Mouse (Mus musculus) T-helper 2 cell (primary cell): ENCODE results near the gene Ankrd33.
"Not testable (repeated sequence)": the region's sequence is repeated elsewhere in the genome, so short reads cannot be mapped to it uniquely, and the experiment has no call there.

Experiments
- in situ Hi-C: fragments of 300-600 bp; cut with MboI, MseI; formaldehyde crosslinking; loops from one replicate; pipeline ENCODE4 v1.15.1; 2025; ENCODE audit warnings: high pct_unique_total_duplicates

Ankrd33 gene

DNA sequence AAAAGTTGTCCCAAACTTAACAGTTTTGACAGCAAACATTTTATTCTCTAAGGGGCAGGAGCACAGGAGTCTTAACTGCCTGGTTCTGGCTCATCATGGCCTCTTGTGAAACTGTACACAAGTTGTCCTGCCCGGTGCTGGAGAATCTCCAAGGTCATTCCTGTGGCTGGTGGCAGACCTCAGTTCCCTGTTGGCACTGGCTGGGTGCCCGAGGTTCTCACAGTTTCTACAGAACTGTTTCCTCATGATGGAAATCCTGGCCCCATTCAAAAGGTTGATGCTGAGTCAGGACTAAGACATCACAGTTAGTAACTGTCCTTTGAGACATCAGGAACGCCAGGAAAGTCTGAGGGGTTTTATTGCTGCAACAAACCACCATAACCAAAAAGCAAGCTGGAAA lies 28.6 kb upstream of the Ankrd33 start:
- in situ Hi-C loops = no loop called here

DNA sequence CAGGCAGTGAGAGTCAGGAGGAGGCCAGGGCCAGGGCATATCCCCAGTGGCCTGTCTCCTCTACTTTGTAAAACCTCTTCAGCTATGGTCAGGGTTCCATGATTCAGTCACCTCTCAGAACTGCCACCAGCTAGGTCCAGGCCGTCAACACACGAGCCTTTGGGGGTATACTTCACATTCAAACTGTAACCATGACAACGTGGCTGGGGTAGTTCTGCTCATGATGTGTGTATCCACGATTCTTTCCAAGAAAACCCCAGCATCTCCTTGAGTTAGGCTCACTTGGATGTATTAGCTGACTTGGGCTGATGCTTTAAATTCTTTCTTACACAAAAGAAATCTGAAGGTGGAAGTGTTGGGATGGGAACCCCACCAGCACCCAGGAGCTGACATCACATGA lies 27.3 kb upstream of the Ankrd33 start:
- in situ Hi-C loops = no loop called here

GRCm38 (mm10) chr15:101091551-101091950 lies 24.0 kb upstream of the Ankrd33 start:
- in situ Hi-C loops = no loop called here

GRCm38 (mm10) chr15:101092121-101092828 lies 23.3 kb upstream of the Ankrd33 start:
- in situ Hi-C loops = no loop called here

GRCm38 (mm10) chr15:101092829-101093648 lies 22.5 kb upstream of the Ankrd33 start:
- in situ Hi-C loops = no loop called here

DNA sequence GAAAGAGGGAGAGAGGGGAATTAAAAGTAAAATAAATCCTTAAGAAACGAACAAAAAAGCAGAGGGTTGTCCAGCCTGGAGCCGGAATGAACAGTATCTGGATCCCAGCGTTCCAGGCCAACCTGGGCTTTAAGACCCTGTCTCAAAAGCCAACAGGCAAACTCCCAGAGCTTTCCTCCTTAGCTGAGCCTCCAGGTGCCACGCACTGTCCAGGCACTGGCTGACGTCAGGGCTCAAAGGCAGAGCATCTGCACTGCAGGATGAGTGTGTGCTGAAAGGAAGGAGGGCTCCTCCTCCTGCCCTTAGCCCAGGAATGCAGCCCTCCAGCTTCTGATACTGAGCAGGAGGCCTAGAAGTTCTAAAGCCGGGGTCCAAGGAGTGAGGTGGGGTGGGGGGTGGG lies 21.6 kb upstream of the Ankrd33 start:
- in situ Hi-C loops = no loop called here

GRCm38 (mm10) chr15:101094979-101095378 lies 20.6 kb upstream of the Ankrd33 start:
- in situ Hi-C loops = no loop called here

DNA sequence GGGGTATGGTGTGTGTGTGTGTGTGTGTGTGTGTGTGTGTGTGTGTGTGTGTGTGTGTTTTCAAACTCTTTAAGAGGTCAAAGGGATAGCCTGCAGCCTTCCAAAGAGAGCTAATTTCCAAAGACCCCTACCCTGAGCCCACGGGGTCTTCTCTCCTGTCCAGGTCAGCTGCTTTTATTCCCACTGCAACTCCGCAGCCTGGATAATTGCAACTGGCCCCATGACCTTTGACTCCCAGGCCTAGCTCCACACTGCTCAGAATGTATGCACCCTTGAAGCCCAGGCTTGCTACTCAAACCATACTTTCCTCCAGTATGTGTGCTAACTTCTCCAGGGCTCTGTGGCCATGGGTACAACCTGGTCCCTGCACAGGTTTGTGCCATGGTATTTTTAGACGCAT lies 20.2 kb upstream of the Ankrd33 start:
- in situ Hi-C loops = no loop called here

DNA sequence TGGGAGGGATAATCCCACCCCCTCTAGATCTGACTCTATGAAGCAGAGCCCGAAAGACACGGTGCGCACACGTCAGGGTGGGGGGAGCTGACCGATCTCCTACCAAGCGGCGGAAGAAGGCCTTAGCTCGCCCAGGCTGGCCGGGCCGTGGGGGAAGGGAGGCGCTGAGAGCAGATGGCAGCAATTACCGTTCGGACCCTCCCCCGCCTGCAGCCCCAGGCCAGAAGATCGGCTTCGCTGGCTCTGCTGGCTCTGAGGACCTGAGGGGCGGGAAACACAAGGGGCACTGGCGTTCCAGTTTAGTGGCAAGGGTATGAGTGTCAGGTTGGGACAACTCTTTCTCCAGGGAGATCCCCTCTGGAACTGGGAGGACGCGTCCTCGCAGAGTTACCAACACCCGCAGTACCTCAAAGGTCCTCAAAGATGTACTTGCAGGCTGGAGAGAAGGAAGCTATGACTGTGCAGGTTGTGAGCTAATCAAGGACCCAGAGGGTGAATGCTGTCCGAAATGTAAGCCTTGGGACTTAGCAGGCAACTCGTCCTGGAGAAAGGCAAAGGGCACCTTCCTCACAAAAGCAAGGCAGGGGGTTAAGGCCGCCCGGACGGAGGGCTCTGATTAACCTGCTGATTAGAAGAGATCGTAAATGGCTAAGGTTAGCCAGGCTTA lies 17.4 kb upstream of the Ankrd33 start:
- in situ Hi-C loops = no loop called here

DNA sequence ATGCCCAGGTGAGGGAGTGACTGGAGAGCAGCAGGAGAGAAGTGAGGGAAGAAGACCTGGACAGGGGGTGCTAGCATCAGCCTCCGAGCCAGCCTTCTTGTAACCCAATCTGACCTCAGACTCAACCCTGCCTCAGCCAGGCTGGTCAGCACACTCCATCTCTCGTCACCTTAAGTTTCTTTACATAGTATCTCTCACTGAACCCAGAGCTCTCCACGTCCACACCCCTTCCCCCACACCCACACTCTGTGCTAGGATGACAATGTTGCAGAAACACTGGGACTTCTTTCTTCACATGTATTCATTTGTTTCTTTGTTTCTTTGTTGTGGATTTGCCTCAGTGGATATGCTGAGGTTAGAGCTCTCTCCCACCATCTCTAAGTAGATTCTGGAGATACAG lies 14.6 kb upstream of the Ankrd33 start:
- in situ Hi-C loops = no loop called here

- in situ Hi-C loops = no loop called here
These were observed 11.8 kb upstream of the Ankrd33 start for GRCm38 (mm10) chr15:101103605-101104304.

DNA sequence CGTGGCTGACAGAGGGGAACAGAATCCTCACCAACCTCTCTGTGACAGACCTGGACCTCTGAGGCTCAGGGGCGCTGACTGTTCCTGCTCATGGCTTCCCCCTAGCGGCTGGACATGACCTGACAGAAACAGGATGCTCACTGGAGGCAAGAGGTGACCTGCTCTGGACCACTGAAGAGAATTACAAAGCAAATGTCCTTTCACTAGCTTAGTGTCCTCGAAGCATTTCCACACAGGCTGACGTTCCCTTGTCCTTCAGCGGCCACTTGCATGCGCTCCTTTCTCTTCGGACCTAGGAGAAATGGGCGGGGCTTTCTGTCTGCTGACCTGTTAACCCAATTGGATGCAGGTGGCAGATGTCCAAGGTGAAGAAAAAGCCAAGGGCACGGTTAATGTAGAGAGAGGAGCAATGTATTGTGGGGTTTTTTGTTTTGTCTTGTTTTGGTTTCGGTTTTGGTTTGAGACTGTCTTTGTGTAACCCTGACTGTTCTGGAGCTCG lies 10.0 kb upstream of the Ankrd33 start:
- in situ Hi-C loops = no loop called here

- in situ Hi-C loops = no loop called here
These were observed 9.5 kb upstream of the Ankrd33 start for GRCm38 (mm10) chr15:101106011-101106410.

- in situ Hi-C loops = no loop called here
These were observed 7.5 kb upstream of the Ankrd33 start for GRCm38 (mm10) chr15:101107906-101108671.

- in situ Hi-C loops = no loop called here
These were observed 2.4 kb upstream of the Ankrd33 start for GRCm38 (mm10) chr15:101113176-101113575.

DNA sequence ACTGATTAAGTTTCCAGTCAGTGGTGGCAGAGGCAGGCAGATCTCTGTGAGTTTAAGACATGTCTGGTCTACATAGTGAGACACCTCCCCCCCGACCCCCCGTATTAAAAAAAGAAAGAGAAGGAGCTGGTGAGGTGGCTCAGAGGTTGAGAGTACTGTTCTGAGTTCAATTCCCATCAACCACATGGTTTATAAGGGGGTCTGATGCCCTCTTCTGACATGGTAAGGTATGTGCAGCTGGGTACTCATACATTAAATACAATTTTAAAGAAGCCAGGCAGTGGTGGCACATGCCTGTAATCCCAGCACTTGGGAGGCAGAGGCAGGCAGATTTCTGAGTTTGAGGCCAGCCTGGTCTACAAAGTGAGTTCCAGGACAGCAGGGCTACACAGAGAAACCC lies 1.8 kb upstream of the Ankrd33 start:
- in situ Hi-C loops = not testable (repeated sequence)

DNA sequence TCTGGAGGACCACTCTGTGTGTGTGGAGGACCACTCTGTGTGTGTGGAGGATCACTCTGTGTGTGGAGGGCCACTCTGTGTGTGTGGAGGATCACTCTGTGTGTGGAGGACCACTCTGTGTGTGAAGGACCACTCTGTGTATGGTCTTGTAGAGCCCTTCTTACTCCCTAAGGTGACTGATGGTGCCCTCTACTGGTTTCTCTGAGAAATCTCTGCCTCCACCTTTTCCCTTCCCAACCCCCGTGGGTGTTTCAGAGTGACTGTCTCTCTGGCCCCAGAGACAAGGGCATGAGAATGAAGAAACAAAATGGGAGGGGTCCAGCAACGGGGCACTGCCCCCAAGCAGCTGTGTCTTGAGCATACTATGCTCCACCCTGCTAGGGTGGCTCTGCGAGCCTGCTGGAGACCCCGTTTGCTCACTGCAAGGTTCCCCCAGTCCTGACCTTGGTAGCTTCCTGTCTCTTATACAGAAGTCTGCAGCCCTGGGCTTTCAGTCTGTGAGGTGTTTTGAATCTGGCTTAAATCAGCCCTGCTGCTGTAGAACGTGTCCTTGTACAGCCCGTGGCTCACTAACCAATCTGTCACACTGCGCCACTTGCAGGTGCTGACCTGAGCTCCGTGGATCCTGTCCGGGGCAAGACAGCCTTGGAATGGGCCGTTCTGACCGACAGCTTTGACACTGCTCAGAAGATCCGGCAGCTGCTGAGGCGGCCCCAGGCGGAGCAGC lies 3.0 kb downstream of the Ankrd33 start:
- in situ Hi-C loops = no loop called here

- in situ Hi-C loops = no loop called here
These were observed 6.1 kb downstream of the Ankrd33 start for GRCm38 (mm10) chr15:101121411-101122289.

- in situ Hi-C loops = no loop called here
These were observed 6.7 kb downstream of the Ankrd33 start for GRCm38 (mm10) chr15:101122290-101122589.

- in situ Hi-C loops = no loop called here
These were observed 7.6 kb downstream of the Ankrd33 start for GRCm38 (mm10) chr15:101123202-101123601.
